Mouse (Mus musculus): ENCODE measurements around the gene Slc9a5. TPM values are rescaled to one million over a fixed set of nuclear protein-coding genes. Genes with fewer than 3 reads are reported as not detected.
A peak's percentile ranks its signal among the peaks of the same experiment; 100 is the strongest.

Slc9a5 gene
- total RNA-seq, 2 experiments from 2014 or later, result 0.58 to 0.93 TPM

DNA sequence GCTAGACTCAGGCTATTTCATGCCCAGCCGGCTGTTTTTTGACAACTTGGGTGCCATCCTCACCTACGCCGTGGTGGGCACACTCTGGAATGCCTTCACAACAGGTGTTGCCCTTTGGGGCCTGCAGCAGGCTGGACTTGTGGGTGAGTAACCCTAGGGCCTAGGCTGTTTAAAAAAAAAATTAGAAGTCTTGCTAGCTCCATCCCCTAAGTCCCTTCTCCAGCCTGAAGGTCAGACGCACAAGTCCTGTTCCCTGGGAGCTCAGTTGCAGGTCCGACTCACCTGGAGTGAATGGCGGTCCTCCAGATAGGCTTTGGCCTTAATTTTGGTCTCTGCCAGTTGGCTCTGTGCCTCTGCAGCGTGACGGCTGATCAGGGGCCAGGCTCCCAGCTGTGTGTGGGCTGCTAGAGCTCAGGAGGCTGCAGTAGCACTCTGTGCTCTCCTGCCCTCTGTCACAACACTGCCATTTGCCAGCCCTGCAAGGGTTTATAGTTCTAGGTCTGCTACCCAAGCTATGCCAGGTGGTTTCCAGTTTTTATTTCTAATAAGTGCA lies 5.0 kb downstream of the Slc9a5 start:
- DNase-seq (ENCODE audit: low spot score in 2 of 2), result no peak

DNA sequence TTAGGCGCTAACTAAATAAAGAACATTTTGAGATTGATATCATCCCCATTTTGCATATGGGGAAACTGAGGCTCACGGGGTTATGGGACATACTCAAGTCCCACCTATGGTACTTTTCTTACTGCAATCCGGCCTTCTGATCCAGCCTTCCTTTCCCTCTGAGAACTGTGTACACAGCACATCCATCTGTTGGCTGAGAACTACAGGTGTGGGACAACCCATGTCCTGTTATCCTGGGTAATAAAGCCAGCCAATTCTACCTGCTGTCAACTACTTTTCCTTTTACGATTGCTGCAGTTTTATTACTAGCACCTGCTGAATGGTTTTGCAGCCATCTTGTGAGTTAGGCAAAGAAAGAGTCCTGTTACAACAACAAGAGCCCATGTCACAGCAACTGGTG lies 5.9 kb downstream of the Slc9a5 start:
- DNase-seq (ENCODE audit: low spot score in 2 of 2), result no peak

DNA sequence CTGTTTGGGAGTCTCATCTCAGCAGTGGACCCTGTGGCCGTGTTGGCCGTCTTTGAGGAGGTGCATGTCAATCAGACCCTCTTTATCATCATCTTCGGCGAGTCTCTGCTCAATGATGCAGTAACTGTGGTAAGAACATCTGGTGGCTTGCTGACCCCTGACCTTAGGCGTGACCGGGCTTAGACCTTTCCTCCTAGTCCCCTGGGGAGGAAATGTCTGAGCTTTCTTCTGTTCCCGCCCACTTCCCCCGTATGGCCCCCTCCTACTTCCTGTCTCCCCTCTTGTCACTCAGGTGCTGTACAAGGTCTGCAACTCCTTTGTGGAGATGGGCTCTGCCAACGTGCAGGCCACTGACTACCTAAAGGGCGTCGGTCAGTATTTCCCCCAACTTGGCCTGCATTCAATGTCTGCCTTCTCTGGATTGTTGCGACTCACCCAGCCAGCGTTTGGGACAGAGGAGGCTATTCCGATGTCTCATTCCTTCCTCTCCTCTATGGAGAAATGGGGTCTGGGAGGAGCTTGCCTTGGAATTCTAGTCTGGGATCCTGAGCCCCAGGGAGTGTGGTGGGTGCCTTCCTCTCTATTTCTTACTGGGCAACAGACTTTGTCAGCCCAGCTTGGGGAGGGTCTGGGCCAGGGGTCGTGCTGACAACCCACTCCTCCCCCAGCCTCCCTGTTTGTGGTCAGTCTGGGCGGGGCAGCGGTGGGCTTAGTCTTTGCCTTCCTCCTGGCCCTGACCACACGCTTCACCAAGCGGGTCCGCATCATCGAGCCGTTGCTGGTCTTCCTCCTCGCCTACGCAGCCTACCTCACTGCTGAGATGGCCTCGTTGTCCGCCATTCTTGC lies 6.8 kb downstream of the Slc9a5 start:
- DNase-seq (ENCODE audit: low spot score in 2 of 2), result no peak

DNA sequence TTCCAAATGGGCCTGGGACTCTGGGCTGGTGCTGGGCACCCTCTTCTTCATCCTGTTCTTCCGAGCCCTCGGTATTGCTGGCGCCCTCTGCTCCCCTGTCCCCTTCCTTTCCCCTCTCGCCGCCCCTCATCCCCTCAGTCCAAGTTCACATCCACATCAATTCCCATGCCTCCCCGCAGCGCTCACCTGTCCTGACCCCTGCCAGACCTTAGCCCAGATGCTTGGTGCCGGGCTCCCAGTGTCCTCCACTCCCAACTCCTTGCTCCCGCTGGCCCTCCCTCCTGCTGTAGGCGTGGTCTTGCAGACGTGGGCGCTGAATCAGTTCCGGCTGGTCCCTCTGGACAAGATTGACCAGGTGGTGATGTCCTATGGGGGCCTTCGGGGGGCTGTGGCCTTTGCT lies 8.0 kb downstream of the Slc9a5 start:
- DNase-seq (ENCODE audit: low spot score in 2 of 2), result no peak

DNA sequence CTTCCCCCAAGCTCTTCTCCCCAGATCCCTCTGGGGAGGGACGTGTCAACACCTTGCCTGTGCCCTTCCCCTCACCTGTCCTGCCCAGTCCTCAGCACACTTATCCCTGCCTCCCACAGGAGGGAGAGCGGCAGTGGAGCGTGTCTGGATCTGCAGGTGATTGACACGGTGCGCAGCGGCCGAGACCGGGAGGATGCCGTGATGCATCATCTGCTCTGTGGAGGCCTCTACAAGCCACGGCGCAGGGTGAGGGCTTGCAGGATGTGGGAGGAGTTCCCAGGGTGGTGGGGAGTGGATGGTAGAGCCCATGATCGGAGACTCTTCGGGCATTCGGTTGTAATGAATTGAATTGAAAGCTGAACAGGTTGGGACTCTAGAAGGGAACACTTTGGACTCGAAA lies 10.6 kb downstream of the Slc9a5 start:
- DNase-seq (ENCODE audit: low spot score in 2 of 2), result no peak

DNA sequence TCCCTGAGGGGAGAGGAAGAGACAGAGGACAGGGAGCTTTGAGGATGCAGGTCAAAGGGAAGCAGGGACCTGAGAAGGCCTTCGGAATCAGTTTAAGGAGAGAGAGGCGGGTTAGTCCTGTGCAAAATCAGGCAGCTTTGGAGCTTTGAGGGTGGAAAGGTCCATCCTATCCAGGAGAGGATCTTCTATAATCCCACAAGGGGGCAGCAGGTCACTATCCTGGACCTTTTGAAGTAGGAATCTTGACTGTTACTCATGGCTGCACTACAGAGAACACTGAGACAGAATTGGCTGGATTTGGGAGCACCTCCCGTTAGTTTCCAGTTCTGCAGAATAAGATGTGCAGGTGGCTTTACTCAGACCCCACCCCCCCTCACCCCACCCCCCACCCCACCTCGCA lies 11.0 kb downstream of the Slc9a5 start:
- no peak for DNase-seq (ENCODE audit: low spot score in 2 of 2)

DNA sequence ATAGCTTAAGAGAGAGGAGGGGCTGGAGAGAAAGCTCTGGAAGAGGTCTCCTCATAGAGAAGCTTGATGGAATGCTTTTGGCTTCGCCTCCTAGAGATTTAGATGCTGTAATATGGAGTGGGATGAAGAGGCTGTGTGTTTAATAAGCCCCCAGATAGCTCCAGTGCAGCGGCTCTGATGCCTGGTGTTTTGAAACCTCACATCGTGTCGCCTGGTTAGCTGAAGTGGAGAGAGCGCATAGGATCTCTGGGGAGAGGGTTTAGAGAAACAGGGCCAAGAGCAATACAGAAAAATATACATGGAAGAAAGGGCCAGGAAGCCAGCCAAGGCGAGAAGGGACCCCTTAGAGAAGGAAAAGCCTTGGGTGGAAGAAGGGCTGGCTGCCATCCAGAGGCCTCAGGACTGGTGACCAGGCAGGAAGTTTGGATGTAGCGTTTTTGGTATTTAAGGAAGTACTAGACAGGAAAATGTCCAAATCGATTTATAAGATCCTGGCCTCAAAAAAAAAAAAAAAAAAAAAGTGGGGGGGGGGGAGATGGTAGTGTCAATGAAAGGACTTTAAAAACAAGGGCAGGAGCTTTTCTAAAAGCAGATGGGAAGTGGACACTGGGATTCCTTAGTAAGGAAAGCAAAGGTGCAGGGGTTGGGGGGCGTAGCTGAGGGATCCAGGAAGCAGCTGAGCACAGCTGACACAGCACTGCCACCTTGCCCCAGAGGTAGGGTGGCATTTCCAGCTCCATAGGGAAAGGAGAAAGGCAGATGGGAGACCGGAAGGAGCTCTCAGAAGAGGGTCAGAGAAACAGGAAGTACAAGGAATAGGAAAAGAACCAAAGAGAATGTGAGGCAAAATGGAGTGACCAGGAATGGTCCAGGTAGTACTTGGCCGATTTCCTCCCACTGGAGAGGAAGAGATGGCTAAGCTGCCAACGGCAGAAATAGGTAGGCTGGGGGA lies 13.4 kb downstream of the Slc9a5 start:
- no peak for DNase-seq (ENCODE audit: low spot score in 2 of 2)

DNA sequence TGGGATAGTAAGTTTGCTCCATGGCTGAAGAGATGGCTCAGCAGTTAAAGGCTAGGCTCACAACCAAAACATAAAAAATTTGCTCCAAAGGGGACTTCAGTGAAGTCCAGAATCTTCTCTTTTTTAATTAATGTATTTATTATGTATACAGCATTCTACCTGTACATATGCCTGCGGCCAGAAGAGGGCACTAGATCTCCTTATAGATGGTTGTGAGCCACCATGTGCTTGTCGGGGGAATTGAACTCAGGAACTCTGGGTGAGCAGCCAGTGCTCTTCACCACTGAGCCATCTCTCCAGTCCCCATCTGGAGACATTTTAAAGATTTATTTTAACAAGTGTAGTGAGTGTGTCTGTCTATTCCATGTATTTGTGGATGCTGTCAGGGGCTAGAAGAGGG lies 18.5 kb downstream of the Slc9a5 start:
- no peak for DNase-seq (ENCODE audit: low spot score in 2 of 2)

DNA sequence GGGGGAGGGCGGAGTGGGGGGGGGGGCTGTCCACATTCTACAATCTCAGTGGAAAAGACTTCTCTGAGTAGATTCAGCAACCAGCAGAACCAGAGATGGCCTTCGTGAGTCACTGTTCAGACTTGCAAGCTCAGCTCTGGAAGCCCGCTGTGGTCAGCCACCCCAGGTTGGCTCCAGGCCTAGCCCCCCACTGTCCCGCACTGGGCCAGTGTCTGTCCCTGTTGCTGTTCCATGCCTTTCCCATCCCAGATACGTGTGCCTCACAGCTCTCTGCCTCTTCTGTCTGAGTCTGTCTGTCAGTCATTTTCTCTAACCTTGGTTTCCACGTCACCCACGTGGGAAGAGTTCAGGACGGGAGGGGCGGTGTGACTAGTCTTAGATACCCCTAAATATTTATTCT lies 23.8 kb downstream of the Slc9a5 start:
- peak in 1 of 2 experiments; percentile 26 for DNase-seq (ENCODE audit: low spot score in 2 of 2)

DNA sequence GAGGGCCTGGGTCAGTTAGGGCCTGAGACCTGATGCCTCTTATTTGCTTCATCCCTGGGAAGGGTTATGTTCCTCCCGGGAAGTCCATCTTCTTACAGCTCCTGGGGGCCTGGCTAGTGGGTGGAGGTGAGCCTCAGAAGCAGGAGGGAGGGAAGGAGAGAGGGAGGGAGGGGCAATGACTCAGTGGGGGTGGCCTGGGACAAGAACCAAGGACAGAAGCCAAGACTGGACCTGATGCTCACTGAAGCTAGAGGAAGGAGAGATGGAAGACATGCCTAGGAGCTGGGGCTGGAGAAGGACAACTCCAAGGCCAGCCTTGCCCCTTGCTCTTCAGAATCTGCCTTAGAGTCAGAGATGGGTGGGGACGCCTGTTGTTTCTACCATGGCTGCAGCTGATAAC lies 24.4 kb downstream of the Slc9a5 start, which contains the start of gene Plekhg4:
Gene Plekhg4 (plus strand): TSS at position 243 of the 400 bp plus-strand sequence.
- DNase-seq (ENCODE audit: low spot score in 2 of 2), result peak in 1 of 2 experiments; percentile 39

DNA sequence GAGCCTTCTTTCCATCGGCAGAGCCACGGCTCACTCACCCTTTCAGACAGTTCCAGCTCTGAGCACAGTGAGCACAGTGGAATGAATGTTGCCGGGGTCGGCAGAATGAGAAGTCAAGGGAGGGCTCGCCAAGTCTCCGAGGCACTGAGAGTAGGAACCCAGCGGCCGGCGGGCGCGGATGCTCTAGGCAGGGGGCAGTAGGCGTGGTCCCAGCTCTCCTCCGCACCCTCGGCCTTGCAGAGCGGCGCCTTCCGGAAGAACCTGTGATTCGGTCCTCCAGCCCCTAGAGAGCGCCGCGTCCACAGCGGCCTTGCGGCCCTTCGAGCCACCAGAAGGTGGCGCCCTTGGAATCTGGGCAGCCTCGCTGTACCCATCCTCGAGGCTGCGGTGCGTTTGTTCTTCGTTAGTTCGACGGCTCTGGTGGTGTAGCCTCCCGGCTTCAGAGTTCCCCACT lies 25.9 kb downstream of the Slc9a5 start:
- no peak for DNase-seq (ENCODE audit: low spot score in 2 of 2)

DNA sequence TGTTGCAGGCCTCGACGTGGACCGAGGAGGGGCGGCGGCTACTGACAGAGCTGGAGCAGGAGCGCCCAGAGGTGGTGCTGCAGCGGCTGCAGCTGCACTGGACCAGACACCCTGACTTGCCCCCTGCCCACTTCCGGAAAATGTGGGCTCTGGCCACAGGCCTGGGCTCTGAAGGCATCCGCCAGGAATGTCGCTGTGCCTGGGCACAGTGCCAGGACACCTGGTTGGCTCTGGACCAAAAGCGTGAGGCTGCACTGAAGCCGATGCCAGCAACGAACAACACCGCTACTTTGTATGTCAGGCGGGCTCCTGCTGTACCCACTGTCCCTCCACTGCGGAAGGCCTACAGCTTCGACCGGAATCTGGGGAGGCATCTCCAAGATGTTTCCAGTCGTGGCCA lies 30.0 kb downstream of the Slc9a5 start:
- no peak for DNase-seq (ENCODE audit: low spot score in 2 of 2)

DNA sequence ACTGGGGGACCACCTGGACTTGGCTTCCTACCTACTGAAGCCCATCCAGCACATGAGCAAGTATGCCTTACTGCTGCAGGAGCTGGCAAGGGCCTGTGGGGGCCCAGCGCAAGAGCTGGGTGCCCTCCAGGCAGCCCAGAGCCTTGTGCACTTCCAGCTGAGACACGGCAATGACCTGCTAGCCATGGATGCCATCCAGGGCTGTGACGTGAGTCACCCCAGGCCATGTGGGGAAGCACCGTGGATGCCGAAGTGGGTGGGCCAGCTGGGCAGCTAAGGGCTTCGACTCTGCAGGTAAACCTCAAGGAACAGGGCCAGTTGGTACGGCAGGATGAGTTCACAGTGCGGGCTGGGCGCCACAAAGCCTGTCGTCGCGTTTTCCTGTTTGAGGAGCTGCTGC lies 31.7 kb downstream of the Slc9a5 start:
- no peak for DNase-seq (ENCODE audit: low spot score in 2 of 2)

DNA sequence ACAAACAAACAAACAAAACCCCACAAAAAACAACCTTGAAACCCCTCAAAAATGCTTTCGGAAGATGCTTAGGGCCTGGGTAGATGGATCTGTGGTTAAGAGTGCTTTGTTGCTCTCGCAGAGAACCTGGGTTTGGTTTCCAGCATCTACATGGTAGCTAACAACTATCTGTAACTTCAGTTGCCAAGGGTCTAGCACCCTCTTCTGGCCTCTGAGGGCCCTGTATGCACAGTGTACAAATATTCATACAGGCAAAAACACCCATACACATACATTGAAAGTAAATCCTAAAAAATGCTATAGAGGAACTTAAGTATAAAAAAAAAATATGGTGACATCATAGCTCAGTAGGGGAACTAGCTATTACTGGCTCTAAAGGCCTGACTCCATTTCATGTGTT lies 35.4 kb downstream of the Slc9a5 start:
- DNase-seq (ENCODE audit: low spot score in 2 of 2), result no peak

DNA sequence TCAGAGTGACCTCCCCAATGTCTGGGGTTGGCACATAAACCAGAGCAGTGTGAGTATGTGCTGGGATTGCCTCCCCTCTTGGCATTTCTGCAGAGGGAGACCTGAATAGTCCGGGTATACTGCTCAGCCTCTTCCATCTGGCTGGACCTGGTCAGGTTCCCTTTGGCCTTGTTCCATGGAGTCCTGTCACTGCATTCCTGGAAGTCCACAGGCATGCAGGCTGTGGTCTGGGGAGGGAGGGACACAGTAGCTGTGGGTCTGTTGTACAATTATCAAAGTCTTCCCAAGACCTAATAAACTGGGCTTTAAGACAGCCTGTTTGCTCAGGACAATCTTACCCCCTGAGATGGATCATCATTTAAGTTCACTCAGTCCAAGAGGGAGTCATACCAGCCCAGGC lies 38.5 kb downstream of the Slc9a5 start:
- no peak for DNase-seq (ENCODE audit: low spot score in 2 of 2)

DNA sequence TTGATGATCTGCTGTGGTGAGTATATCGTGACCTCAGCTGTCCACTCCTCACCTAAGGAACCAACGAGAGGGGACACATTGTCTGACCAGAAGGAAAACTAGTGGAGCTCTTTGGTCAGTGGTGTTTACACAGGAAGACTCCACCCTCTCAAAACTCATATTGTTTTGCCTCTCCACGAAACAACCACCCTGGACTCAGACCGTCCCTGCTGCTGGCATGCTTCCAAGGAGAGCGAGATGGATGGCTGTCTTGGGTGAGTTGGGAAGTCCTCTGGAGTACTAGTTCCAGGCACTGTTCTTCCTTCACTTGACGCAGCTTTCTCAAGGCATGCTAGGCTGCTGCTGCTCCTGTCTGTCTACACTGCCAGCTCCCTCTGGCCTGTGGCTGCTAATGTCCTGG lies 40.5 kb downstream of the Slc9a5 start:
- no peak for DNase-seq (ENCODE audit: low spot score in 2 of 2)

DNA sequence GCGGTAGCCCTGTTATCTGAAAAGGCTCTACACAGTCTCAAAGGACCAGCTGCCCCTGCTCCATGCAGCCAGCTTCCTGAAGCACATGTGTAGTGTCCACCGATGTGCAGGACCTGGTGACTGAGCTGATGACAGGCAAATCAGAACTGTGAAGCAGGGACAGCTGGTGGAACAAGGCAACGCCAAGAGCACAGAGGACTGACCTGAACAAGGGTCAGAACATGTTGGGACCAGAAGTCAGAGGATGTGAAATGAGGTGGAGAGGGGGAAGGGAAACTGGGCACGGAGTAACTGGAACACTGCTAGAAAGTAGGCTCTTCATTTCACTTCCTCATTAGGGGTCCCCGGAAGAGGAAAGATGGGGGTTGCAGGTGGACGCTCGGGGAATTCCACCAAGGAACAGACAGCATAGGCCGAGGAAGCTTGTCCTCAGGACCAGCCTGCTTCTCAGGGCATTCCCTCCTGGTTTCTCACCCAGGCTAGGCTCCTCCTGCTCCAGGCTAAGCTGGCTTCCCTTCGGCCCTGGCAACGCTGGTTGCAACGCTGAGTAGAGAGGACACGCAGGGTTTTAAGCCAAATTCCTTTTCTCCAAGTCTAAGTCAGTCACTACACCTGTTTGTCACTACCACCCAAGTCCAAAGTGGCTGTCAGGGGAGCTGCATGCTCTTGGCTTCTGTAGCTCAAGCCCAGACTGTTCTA lies 44.6 kb downstream of the Slc9a5 start:
- no peak for DNase-seq (ENCODE audit: low spot score in 2 of 2)

DNA sequence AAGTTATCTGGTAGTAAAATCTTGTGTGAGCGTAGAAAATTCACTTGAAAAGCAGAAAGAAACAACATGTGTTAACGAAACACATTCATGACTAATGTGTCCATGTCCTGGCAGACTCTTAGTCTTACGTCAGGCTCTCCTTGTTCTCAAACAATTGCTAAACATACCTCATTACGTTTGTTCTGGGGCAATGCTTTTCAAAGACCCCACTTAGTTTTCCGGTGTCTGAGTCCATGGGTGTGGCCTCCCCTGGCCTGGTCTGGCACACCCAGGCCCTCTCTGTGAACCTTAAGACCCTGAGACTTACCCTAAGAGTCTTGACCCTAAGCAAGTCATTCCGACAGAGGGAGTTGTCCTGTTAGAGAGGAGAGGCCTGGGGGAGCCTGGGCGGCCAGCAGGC lies 45.3 kb downstream of the Slc9a5 start:
- DNase-seq (ENCODE audit: low spot score in 2 of 2), result no peak

DNA sequence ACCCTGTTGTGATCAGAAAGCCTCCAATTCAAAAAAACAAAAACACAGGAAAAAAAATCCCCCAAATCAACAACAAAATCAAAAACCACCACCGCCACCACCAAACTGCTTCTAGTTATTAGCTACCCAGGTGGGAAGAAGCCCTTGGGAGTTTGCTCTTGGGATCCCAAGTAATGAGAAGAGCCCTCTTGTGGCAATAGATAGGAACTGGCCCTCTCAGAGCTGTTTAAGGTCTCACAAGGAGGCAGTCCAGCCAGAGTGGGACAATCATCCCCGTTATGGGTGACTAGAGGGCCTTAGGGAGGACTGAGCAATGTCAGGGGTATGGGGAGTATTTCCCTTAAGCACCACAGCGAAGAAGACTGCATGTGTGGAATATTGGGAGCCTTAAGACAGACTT lies 49.1 kb downstream of the Slc9a5 start:
- DNase-seq (ENCODE audit: low spot score in 2 of 2), result no peak

DNA sequence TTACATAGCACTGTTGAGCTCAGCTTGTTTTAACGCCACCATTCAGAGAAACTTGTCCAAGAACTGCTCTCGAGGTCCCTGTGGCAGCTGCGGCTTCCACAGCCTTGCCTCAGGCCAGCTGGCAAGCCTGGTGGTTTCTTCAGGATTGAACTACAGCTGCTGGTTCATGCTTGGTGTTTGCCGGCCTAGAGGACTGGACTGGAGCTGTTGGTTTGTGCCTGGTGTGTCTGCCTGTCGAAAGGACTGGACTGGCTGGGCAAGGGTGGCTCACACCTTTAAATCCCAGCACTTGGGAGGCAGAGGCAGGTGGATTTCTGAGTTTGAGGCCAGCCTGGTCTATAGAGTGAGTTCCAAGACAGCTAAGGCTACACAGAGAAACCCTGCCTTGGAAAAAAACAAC lies 51.4 kb downstream of the Slc9a5 start:
- DNase-seq (ENCODE audit: low spot score in 2 of 2), result no peak

DNA sequence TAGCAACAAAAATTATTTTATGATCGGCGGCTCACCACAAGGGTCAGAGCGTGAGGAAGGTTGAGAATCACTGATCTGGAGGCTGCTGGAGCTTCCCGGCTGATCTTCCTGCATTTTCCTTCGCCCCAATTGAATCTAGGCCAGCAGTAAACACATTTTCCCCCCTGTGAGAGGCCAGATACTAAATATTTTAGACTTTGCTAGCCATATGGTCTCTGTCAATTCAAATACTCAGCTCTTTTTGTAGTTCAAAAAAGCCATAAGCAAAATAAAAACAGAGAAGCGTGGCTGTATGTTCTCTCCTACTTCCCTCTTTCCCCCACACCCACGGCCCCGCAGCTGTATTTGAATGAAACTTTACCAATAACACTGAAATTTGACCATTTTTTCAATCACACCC lies 54.8 kb downstream of the Slc9a5 start:
- DNase-seq (ENCODE audit: low spot score in 2 of 2), result no peak
